Mouse (Mus musculus): ENCODE results near the gene Eya4.

Eya4 gene

DNA sequence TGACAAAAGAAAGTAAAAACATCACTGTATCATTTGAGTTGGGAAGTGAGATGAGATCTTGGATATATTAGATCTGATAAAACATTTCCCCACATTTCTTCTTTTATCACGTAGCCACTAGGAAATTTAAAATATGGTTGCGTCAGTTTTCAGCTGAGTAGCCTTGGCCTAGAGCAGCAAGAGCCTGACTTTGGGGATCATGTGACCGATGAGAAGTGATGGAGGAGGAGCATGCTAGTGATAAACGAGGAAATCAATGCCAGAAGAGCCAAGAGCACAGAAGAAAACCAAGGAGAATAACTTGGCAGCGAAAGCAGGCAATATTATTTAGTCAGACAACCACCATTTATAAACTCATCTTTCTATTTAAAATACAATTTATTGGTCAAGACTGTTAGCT lies 119.7 kb downstream of the Eya4 start:
- DNase-seq, result no peak

DNA sequence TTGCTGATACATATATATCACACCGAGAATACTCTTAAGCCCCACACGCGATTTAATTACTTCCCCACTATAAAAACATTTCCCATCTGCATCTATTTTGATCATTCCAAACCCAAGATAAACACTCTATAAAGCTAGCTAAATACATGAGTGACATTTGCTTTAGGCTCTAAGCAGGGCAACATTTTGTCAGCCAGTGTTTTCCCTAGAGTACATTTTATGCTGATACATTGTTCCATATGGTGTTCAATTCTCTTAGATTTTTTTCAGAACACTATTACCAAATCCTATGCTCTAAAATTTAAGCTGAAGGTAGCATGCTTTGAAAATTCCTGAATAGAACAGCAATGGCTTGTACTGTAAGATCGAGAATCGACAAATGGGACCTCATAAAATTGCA lies 127.2 kb downstream of the Eya4 start:
- DNase-seq, result no peak

DNA sequence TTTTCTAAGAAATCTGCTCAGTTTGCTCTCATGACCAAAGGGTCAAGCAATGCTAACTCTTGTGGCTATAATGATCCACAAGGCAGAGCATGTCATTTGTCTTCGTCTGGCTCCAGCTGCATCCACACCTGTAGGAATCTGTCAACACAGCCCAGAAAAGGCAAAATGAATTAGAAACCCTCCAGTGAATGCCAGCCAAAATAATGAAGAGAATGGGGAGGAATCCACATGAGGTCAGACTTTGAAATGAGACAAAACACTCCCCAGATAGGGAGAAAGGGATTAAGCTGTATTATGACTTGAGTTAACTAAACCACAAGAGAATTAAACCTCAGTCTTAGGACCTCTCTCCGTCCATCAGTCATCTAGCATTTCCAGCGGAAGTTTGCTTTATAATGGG lies 130.2 kb downstream of the Eya4 start:
- DNase-seq, result no peak

DNA sequence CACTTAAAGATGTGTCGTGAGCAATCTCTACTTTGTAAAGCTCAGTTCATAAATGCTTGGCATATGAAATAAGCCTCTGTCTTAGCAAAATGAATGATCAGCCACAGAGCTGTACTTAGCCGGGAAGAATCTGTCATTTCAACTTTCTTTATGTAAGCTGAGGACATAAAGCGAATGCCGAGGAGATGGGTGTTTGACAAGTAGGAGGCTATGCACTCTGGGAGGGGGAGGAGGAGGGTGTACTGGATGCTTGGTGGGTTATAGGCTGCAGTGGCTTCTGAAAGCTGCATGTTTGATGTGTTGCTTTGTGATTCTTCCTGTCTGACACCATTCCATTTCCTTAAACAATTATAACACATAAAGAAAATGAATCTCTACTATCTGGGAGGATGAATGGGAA lies 133.8 kb downstream of the Eya4 start:
- no peak for DNase-seq

DNA sequence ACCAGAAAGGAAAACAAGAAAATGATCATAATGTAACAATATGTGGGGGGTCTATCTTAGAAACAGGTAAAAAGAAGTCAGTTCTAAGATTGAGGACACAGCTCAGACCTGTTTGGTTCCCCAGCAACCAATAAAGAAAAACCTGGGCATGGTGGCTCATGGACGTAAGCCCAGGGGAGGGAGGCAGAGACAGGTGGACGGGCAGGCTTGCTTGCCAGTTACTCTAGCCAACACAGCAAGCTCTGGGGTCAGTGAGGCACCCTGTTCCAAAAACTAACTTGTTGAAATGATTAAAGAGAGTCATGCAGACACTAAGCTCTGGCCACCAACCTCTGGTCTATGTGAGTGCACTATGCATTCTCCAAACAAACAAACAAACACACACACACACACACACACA lies 139.2 kb downstream of the Eya4 start:
- DNase-seq, result no peak

DNA sequence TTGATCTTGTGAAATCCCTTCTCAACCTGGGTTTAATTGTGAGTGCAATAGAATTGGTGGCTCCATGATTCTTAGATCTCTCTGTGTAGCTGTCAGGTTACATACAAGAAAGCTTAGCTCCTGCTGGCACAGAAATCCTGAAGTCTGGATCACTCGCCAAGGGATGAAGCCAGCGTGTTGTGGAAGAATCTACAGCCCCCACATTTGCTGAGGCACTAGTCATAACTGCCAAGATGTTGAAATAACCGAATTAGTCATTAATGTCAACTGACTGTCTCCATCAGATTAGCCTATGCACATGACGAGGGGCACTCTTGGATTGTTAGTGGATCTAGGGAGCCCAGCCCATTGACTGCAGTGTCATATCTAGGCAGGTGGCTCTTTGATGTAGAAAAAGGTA lies 146.7 kb downstream of the Eya4 start:
- DNase-seq, result no peak

DNA sequence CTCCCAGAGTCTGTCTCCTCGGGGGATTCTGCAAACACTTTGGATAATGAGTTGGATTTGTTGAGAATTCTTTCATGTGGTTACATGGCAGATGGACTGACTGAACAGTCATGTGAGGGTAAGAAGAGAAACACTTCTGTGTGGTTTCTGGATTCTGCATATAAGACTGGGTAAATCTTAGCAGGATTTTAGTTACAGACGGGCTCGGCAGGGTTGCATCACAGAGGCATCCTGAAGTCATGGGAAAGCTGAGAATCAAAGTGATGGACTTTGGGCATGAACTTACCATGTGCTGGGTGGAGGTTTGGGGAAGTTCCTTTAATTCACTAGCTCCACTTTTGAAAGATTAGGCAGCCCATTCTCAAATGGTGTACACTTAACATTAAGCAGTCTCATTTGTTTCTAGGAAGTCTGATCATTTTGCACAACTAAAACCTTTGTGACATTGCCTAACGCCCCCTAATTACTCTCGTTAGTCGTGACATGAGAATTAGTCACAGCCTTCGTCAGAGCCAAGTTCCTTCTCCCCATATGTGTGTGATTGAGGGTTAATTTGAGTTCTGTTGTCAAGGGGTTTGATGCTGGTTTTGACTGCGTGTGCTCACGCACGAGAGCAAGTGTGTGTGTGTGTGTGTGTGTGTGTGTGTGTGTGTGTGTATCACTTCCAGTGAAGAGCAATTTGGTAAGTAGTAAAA lies 147.3 kb downstream of the Eya4 start:
- no peak for DNase-seq

DNA sequence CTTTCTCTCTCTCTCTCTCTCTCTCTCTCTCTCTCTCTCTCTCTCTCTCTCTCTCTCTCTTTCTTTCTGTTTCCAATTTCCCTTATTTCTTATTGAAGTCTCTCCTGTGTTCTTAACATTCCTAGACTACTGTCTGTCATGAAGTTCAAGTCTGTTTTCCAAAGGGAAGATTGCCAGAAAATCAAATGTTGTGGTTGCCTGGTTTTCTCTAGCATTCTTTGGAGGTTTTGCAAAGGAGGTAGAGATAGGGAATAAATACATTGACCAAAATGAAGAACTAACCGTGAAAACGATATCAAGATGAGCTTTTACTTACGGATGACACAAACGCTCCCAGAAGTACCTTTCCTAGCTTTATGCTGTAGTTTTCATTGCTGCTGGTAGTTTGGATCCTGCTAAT lies 148.0 kb downstream of the Eya4 start:
- DNase-seq, result no peak

DNA sequence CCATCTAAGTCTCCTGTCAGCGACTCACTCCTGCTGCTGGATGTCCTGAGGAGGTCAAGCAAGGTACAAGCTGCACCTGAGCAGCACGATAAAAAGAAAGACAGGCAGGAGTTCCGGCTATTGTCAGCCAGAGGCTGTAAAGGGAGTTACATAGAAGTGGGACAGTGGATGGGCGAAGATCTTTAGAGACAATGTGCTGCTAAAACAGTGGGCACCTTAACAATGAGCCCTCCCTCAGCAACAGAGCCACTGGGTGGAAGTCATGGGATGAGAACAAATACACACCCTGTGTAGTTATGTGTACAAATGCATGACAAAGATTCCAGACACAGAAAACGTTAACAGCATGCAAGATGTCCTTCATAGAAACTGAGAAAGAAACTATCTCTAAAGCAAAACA lies 152.3 kb downstream of the Eya4 start:
- DNase-seq, result no peak

DNA sequence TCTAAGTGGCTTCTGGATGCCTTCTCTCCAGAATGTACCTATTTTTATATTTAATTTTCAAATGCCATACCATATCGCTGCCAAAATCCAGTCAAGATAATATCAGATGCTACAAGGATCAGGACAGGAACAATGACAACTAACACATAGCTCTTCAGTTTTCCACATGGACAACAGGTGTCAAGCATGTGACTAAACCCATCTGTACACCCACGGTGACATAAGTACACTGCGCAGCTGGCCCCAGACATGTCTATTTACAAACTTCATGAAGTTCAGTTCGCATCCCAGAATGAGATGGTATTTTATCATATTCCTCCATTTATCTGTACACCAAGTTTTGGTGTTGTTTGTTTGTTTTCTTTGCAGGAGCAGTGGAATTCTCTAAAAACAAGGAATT lies 154.2 kb downstream of the Eya4 start:
- DNase-seq, result no peak

DNA sequence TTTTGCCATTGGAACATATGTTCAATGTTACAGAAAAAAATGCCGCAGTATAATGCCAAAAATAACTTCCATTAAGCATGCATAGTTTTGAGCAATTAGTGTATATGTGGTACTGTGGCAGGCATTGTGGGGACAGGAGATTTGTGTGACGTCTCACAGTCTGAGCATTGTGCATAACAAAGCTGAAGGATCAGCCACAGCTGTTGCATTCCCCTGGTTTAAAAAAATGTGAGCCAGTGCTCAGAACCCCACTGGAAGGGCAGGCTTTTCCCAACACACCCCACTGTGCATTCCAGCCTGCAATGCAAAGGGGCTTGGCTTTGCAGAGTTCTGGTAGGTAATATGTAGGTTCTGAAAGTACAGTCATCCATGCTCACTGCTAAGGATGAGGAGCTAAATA lies 155.2 kb downstream of the Eya4 start:
- DNase-seq, result no peak

DNA sequence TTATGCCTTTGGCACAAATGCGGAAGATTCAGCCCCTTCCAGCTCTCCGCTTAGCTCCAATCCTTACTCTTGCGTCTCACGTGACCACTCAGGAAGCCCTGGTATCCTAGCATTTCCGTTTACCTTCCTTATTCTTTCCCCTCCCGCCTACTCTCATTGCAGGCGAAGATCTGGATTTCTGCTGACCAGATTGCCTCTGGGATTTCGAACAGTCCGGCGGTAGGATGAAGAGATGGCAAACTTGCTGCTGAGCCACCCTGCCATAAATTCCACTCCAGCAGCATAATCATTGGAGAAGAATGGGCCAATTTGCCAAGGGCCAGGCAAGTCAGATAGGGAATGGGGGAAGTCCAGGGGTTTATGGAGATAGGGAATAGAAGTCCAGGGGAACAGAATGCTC lies 160.8 kb downstream of the Eya4 start:
- DNase-seq, result no peak

DNA sequence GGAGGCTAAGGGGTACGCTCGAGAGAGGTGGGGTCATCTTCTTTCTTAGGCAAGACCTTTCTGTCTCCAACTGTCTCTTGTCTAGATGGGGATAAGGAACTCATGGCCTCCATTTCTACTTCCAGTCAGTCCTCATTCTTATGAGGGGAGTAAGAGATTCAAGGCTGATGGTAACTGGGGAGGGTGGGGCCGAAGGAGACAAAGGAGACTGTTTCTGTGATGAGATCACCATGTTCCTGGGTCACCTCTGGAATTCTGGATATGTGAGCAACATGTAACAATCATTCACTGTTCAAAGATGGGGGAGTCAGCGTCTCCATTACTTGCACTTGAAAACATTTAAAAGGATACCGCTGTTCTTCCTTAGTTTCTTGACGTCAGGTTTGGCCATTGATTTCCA lies 165.2 kb downstream of the Eya4 start:
- DNase-seq, result no peak

DNA sequence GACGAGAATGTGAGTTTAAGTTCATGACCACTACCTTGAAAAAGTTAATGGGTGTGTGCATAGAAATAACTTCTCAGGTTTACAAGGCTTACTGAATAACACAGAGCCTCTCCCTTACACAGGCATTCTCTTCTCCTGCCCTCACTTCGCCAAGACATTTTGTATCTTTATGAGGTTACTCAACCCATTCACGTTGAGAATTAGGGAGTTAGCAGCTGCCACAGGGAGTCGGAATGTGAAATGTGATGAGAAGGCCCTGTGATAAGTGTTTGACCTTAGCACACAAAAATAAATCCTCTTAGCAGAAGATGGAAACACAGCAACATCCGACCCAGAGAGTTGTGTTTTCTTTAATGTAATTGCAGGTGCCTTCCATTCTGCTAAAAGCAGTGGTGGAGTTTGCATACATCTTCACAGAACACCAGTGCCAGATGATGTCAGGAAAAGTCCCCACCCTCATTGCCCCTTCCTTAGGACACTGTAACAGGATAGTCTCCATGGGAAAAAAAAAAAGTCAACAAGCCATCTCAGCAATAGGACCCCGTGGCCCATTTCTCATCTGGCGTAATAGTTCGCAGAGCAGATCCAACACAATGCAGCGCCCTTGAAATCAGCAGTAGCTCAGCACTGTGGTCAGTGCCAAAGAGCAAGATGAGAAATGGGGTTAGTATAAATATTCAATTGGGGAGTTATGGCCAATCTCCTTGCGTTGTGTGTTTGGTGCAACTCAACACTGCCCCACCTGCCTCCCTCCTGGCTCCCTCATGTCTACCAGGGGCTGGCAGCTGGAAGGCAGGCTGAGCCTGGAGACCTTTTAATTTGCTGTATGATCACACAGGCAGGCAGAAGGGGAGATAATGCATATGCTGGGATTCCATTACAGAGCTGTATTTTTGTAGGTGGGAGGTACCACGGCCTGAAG lies 168.8 kb downstream of the Eya4 start:
- DNase-seq, result no peak

DNA sequence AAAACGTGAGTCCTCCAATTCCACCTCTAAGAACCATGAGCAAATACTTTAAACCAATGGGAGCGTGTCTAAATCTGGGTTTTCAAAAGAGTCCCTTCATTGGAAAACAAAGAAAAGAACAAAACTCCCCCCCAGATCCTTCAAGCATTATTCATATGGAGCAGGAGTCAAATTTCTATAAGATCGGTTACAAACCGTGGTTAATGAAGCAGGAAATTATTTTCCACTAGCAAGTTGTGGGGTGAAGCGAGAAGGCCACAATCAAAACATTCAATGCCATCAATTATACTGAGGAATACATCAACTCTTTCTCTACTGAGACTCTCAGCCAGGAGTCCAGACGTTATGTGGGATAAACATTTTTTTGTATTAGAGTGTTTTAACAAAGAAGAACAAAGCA lies 171.3 kb downstream of the Eya4 start:
- no peak for DNase-seq

DNA sequence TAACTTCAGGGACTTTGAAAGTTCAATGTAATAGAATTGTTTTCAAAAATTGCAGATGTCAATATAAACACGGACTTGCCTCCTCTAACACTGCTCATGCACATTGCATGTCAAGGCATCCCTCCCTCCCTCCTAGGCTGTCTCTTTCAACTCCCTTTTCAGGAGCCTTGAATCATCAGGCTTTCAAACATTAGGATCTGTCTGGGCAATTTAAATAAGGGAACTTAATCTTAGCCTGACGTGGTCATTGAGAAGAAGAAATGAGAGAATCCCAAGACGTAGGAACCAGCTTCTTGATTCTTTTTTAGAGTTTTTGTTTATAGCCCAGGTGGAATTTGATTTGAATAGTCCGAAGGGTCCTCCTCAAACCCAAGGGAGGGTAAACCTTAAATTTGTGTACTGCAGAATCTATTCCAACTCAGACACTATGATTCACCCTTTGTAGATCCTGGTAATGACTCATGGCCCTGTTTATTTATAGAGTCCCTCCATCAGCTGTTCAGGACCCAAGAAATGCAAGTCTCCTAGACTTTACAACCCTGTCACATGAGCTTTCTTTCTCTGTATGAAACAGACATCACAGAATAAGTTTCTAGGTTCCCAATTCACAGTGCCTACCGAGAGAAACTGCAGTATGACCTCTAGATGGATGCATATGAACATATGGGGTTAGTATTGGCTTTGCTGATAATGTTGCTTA lies 173.1 kb downstream of the Eya4 start:
- DNase-seq, result no peak

DNA sequence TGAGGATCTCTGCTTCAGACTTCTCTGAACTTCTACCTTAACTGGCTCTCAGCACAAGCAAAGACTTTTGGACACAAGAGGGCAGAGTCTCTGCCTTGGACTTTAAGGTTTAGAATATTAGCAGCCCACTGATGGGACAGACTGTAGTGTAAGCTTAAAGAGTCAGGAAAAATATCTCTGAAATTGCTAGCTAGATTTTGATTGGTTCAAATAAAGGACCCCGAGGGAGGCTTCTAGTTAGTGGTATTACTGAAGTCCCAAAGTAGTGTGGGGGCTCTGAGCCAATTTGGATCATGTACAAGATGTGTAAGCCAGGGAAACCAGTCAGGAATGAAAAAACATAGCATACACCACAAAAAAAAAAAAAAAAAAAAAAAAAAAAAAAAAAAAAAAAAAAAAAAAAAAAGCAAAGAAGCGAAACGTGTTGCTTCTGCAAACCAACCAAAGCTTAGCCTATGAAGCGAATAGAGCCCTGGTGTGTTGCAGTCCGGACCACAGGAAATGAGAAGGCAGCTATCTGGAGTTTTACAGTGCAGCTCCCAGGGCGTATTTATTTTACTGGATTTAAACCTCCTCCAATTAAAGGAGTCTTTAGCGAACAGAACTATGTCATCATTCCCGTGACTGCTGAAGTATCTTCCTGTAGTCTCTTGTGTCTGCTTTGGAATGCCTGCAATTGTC lies 173.8 kb downstream of the Eya4 start:
- no peak for DNase-seq

DNA sequence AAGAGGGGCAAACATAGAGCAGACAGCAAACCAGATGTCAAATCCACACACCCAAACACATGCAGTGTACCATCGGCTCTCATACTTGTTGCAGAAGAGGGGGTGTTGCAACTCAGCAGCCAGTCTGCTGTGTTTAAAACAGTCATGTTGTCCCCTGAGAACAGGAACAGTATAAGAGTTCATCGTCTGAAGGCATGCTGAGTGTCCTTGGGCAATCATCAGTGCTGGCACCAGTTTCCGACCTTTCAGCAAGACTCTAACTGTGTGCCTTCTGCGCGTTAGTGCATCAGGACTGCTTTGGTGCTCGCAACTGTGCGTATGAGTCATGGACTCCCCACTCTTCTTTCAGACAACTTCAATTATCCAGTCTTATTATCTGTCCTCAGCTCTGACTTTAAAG lies 179.0 kb downstream of the Eya4 start:
- DNase-seq, result no peak

DNA sequence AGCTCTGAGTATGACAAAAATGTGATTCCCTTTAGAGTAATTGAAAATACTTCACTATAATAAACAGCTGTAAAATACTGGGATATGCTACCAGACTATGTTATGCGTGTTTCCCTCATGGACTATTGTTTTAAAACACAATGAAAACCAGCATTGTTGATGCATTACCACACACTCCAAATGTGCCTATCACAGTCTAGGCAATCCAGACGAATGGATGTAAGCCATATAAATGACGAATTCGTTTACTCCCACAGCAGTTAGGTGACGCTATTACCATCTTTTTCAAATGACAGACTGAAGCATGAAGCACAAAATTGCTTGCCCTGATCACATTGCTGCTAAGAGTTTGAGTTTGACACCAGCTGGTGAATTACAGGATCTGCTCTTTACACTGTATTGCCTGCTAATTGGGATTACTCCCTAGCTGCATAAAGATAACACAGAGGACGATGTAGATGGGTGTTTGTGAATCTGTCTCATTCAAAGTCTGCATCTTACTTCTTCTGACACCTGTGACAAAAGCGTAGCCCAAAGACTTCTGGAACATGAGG lies 185.4 kb downstream of the Eya4 start:
- no peak for DNase-seq

DNA sequence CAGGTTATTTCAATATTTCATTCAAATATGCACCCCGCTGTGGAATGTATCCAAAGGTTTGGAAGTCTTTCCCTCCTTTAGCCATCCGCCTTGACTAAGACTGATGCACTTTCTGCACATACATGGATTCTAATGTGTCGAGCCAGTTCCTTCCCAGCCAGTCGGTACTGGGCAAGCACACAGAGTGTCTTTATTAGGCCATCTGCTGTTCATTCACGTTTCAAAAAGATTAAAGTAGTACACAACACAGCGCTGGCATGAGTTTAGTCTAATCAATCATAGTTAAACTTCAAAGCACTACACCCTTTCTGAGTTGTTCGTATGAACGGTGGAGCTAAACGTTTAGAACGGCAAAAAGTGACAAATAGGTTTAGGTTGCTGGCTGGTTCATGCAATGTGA lies 190.7 kb downstream of the Eya4 start:
- no peak for DNase-seq

DNA sequence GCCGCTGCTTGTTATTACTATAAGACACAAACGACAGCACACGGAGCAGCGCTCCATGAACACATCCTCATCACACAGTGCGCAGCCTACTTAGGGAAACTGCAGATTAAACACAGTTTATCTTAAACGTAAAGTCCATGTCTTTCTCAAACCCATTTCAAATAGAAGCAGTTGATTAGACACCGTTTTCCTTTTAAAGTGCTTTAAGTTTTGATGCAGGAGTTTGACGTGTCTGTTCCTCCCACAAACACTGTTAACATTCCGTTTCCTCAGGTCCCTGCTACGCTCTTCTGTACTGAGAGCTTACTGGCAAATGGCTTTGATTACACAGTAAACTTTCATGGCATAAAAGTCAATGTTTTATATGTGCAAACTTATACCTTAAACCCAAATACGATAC lies 191.4 kb downstream of the Eya4 start:
- no peak for DNase-seq

DNA sequence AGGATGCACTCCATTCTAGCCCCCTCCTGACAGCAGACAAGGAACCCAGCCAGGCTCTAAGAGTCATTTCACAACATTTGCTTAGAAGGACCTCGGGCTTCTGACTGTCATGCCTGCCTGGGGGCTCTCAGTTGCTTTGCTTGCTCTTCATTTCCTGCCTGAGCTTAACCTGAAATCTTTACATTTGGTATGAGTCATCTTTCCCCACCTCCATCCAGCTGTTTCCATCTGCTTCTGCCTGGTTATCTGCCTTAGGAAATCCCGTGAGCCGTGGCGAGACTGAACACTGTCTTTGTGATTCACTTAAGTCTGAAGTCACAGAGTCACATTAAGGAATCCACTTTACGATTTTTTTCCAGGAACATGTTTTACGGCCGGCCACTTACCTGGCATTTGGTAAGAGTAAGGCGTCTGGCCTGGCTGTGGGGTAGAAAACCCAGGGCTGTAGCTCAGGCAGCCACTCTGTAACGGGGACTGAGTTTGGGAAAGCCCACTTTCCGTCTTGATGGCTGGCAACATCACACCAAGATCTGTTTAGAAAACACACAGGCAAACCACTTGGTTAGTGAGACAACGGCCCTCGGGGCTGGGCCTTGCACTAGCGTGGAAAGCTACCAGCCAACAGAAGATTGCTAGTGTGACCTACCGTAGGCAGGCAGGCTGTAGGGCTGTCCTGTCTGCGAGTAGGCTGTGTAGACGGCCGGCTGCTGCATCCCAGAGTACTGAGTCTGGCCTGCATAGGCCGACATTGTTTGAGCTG lies 193.5 kb downstream of the Eya4 start:
- DNase-seq, result no peak

Data from cerebellum, adult 18-20 months (tissue).